Mouse (Mus musculus) cerebellum, adult 9-11 months (tissue): ENCODE measurements at regions not wholly inside any gene's neighbourhood (a gene's known extent, or its start where the extent isn't known, plus 50 kb on each side); places are given as distances from the start of the nearest gene placed in this dataset.
"Not testable (repeated sequence)": the region's sequence is repeated elsewhere in the genome, so short reads cannot be mapped to it uniquely, and the experiment has no call there.

Source experiments
- DNase-seq: peaks from one replicate; pipeline ENCODE4 v3.0.0; 2022

DNA sequence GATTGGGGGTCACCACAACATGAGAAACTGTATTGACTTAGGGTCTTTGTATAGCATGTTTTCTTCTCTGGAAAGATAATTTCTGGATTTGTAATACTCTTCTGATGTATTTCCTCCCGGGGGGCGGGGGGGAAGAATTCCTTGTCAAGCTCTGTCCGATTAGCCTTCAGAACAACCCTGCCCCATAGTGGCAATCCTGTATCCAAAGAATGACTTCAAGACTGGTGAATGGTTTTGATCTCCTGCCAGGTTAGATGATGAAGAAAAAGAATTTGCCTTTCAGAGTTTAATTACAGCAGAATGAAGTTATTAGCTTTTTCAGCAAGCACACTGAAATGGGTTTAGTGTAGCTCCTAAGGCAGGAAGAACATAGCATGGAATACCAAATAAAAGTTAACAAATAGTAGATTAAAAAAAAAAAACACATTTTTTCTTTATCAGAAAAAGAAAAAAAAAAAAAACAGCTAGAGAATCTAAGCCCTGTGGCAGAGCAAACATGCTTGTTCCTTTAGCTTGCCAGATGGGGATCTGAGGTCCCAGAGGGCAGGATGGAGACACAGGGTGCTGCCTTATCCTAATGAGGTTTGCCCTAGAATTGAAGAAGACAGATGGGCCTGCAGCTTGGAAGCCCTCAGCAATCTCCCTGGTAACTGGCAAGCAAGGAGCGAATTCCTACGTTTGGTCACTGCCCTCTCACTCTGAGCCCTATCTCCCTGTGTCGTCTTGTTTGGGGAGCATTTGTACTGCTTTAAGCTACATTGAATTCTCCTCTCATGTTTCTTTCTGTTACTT, 280.9 kb upstream of the Gm9972 start:
- peak; percentile 98 for DNase-seq

DNA sequence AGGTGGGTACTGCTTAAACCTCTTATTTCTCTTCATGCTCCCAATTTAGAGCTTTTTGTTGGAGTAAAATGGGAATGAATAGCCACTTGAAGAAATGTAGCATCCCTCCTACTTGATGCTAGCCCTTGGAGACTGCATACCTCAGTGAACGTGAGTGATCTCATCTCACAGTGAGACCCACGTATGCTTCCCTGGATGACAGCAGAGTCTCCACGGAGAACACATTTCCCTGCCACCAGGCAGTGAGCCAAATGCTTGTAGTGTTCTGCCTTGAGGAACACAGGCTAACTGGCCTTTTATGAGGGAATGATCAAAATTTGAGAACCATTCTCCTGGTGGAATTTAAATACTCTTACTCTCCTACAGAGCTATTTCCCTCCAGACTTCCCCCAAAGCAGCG, 280.1 kb upstream of the Gm9972 start:
- peak; percentile 96 for DNase-seq

DNA sequence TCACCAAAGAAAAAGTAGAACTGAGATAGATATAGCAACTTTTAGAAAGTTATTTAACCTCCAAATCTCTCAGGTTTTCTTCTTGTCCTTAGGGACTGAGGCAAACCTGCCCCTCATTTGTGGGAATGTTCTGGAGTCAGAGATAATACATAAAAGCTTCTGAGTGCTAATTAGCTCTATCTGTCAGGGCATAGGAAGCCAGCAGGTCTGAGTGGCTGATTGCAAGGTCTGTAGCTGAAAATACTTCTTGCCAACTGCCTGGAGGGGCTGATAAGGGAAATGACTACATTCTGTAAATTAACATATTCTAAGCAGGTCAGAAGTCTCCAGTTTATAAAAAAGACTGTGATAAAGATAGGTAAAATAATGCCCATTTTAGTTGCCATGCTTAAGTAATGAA, 270.3 kb upstream of the Gm9972 start:
- DNase-seq = no peak

DNA sequence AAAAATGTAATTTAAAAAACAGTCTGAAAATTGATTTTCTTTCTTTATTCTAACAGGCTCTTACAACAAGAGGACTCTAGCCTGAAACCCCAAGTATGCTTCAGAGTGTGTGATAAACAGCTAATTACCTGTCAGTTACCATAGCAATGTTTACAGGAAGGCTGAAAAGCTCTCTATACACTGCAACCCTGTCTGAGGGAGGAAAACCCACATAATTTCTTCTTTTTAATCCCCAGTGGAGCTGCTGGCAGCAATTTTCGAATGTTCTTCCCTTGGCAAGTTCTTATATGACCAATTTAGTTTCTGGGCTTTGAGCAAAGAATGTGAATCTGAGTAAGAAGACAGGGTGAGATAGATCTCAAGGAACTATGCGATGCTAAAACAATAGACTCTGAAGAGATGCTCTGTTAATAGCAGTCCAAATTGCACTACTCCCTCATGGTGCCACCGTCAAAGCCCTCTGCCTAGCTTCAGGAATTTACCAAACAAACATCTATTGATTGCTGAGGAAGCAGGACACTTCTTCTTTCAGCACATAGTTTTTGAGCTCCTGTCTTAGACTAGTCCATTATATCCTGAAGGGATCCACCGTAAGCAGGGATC, 260.4 kb upstream of the Gm9972 start:
- DNase-seq = no peak

DNA sequence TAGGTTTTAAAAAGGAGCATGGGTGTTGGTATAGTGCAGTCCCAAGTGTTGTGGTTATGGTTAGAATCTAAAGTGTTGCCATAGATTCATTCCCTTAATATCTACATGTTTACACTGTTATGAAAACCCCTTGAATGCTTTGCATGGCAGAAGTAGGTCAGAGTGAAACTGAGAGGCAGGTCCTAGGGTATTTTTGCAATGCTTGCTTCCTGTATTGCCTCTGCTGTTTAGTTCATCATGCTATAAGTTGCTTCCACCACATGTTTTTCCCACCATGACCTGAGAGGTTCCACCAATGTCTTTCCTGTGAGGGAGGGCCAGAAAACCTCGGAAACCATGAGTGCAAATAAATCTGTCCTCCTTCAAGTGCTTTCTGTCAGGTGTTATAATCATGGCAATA, 224.1 kb upstream of the Gm9972 start:
- DNase-seq = no peak

DNA sequence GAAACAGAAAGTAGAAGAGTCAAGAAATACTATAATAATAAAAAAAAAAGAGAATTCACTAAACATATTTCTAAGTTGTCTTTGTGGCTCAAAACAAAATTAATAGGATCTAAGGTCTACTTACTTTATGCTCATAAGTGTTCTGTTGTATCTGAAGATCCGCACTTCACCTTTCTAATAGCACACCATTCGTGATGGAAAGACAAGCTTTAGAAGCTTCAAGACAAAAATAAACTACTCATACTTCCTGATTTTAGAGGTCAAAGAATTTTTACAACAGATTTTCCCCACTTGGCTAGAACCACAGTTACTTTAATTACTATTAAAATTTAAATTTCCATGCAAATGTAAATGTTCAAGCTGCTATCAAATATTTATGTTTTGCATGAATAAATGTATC, 219.8 kb upstream of the Gm9972 start:
- DNase-seq = no peak

DNA sequence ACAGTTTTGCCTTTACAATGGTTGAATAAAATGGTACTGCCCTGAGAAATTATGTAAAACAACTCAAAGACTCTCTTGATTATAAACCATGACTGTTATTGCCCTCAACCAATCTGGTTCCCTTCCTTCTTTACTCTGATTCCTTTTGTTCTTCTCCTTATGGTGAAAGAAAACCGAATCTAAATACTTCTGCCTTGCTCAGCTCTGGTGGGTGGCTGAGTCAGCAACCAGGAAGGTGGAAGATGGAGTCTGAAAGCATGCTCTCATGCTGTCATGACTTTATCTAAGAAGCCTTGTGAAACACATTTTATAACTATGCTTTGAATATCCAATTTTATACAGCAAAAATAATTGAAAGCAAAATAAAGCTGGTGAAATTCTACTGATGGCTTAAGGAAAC, 212.7 kb upstream of the Gm9972 start:
- no peak for DNase-seq

DNA sequence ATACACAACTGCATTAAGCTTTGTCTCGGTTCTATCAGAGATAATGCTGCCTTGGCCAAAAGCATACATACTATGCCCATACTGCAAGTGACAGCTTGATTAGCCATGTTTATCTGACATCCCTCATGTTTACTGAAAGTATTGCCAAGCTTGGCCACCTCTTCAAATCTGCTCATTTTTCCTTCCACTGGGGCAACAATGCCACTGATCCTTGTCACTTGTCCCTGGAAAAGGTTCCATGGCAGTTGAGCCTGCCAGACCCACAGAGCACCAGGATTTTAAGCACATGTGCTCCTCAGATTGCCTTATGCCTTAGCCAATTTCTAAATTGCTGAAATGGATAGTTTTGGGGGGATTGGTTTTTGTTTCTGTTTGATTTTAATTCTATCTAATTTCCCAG, 189.8 kb upstream of the Gm9972 start:
- peak; percentile 79 for DNase-seq

DNA sequence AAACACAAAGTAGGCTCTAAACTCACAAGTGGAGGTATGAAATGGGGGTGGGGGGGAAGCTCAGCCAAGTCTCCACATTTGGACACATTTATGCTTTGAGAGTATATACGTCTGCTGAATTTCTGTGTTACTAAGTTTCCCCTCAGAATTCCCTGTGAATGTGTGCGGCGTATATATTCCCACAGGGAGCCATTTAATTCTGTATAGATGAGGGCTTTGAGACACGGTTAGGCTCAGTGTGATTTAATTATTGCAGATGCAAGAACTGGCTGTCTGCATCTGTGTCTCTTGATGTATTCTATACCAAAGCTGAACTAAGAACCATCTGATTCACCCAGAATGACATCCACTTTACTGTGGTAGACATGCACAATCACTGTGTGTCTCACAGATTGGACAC, 181.1 kb upstream of the Gm9972 start:
- no peak for DNase-seq

DNA sequence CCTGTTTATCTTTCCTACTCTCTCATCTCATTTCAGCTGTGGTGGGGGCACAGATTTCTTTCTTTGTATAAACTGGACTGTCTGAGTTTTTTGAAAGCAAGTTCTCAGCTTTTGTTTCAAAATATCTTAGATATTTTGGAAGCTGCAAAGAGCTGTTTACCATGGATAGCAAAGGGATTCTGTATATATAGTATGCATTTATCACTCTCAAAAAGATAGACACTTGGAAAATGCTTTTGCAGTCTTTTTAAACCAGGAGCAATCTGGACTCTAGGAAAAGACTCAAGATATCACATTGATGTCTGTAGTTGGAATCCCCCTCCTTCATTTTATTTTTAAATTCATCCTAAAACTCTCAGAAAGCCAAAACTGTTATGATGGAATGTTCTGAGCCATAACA, 177.9 kb upstream of the Gm9972 start:
- DNase-seq = no peak

DNA sequence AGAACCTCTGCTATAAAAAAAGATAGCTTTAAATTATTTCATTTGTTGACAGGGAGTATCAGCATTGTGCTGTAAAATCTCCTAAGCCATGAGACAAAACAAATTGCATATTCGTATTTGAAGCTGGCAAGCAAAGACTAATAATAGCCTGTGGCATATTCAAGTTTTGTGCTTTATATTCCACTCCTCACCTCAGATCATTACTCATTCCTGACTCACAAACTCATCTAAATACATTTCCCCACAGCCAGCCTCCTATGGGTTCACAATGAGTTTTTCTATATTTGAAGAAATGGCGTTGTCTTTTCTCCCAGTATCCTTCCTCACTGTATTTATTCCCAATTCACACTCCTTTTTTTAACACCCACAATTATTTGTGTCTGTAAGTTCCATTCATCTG, 161.5 kb upstream of the Gm9972 start:
- DNase-seq = no peak

DNA sequence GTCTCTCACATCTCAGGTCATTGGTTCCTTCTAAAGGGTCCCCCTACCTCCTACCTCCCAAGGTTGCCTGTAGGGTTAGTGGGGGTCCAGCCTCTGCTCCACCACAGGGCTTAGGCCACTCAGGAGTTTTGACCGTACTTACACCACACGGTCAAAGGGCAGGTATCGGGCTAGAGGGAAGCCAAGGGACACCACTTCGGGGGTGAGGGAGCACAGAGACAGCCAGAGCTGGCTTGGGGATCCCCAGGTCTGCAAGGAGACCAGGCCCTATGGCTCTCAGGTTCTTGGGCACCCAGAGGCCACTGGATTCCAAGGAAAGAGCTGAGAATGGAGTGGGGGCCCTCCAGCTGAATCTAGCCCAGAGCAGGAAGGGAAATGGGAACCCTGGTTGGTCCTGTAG, 135.5 kb upstream of the Gm9972 start:
- no peak for DNase-seq

DNA sequence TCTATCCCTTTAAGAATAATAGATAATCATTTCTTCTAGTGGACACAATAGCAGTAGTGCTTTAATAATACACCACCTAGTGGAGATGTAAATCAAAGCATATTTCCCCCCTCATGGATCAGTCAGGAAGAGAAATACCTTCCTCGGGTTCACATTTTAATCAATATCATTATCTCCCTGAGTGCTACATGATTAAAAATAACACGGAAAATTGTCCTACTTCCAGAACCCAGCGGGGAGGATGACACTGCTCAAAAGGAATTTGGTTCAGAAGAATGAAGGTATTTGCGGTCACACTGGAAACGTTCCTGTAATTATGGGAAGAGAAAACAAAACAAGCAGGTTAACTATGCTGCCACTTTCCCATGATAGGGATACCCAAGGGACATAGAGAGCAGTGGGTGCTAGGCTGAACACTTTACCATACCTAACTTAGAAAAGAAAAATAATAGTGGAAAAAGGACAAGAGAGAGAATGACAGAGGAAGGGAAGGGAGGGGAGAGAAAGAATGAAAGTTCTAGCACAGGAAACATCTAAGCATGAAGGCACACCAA, 132.0 kb upstream of the Gm9972 start:
- DNase-seq = peak; percentile 81

DNA sequence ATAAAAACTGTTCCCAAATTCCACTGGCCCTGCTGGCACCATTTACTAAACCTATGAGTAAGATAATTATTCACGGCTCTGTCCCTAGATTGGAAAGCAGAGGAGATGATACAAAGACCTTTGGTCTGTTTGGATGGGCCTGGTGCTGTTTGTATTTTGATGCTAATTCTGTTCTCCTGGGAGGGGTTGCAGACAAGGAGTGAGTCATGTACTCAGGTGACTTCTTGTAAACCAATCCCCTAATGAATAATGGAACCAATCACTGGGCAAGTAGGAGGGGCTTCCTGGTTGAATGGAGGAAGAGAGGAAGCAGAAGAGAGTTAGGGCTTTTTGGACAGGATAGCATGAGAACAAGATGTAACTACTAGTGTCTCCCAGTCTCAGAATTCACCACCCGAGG, 130.0 kb upstream of the Gm9972 start:
- no peak for DNase-seq

DNA sequence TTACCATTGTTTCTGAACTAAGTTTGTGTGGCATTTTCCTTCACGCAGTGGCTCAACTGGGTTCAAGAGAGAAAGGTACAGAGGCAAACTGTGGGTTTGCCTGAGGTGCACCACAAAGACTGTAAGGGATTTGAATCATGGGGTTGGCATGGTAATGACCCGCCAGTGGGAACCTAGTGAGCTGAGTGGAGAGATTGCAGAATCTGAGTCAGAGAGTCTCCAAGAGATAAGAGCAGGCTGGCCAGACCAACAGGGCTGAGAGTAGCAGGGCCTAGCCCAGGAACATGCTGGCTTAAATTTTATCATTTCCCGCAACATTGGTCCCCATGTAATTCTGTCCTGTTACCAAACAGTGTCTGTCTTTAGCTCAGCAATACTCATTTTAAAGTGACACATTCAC, 129.5 kb upstream of the Gm9972 start:
- DNase-seq = no peak

DNA sequence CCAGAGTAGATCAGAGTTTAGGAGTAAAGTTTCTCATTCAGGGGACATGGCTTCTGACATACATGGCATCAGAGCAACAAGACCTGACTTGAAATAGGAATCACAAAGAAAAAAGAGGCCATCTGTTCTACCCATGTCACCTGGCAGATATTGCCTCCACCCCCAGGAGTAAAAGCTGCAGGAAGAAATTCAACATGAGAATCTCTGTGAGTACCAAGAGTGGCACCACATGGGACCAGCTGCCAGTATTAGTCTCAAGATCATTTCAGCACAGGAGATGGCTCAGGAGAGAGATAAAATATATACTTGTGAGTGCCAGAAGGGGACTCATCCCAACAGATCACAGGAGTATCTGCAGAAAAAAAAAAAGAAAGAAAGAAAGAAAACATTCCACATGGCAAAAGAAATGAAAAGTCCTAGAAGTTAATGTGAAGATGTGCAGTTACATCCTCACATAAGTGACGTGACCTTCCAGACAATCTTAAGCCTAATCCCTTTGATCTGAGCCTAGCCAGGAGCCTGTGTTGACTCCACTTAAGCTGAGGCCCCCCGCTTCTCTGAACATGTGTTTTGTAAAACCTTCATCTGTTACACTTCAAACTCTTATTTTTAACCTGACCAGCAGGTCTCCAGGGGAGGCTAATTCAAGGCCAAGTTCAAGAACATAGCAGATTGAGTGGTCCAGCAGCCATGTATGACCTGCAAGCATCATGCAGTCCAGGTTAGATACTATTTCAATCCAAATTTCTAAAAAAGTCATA, 118.9 kb upstream of the Gm9972 start:
- peak; percentile 87 for DNase-seq

DNA sequence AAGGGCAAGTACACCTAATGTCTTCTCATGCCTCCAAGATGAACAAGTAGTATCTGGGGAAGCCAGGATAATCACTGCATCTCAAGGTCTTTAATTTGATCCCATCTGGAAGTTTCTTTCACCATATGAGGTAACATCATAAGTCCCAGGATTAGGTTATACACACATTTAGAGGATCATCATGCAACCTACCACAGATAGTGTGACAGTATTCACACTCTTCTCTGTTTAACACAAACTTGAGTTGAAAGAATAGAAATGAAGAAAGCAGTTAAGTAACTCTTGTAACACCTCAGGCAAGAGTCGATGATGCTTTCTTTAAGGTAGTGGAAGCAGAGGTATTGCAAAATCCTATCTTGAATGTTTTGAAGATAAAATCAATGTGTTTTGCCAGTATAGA, 116.3 kb upstream of the Gm9972 start:
- no peak for DNase-seq

DNA sequence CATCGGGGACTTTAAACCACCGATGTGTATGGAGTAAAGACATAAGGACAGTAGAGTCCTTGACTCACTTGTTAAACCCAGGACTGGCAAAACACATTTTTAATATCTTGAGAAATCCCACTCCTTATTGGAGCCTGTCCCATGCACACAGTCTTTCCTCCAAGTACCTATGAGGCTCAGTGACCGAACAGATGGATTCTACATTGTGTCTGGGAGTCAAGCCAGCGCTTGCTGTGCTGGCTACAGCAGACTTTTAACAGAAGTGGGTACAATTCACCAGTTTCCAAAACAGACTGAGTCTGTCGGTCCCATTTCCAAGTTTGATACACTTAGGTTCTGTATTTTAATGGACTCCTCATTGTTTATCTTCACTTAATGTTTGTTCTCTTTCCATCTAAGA, 108.4 kb upstream of the Gm9972 start:
- peak; percentile 96 for DNase-seq

DNA sequence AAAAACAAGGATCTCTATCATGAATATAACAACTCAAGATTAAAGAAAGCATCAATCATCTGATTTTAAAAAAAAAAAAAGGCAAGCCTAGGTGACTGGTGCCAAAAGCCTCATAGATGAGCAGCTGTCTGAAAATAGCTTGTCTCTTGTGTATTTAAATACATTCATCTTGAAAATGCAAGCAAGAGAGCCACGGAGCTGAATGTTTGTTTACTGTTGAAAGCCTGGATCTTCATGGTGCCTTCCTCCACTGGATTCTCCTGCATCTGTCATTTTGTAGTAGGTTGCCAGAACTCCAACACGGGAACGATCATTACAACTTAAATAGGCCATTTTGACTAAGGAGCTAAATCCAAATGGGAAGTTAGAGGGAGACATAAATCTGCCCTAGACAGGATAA, 106.6 kb upstream of the Gm9972 start:
- peak; percentile 51 for DNase-seq

DNA sequence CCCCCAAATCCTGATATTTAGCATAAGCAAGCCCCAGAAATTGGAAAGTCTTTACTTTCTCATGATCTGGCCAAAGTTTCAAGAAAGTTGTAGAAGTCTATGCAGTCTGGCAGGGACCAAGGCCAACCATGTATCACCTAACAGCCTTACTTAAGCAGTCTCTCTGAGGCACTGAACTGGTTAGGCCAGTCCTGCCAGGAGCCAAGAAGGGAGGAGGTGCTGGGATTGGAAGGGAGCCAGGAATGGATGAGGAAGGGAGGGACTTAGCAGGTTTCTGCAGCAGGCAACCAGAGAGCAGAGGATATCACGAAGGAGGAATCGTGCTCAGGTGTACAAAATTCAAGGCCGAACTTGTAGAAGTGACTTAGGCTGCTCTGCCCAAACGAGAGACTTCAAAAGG, 96.3 kb upstream of the Gm9972 start:
- not testable (repeated sequence) for DNase-seq

DNA sequence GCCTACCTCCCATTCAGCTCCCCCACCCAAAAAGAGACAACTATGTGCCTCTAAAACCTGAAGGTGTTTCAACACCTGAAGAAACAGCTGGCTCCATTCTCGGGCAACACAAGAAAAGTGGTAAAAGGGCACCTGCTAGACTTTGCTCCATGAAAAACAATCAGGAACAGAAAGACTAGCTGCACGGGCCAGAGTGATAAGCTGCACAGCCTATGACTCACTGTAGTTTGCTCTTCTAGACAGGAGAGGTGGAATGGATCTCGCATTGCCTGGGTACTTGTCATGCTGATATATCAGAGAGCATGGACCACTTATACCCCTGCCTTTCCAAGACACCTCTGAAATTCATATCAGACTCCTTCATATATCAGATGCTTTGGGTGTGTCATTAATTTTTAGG, 94.0 kb upstream of the Gm9972 start:
- DNase-seq = no peak

DNA sequence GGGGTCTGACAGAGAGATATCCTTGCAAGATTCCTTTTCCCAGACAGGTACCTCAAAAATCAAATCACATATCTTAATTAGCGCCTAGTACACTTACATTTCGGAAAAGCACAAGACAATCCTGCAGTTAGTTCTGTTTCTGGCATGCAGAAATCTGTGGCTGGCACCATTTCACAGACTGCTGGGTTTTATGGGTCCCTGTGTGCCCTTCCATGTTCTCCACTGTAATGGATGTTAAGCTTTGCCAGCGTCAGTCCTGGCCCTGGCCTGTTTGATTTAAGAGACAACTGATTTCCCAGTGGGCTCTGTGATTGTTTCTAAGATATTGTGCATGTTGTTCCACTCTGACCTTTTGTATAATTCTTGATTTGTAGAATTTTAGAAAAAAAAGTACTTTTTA, 93.3 kb upstream of the Gm9972 start:
- DNase-seq = peak; percentile 42

DNA sequence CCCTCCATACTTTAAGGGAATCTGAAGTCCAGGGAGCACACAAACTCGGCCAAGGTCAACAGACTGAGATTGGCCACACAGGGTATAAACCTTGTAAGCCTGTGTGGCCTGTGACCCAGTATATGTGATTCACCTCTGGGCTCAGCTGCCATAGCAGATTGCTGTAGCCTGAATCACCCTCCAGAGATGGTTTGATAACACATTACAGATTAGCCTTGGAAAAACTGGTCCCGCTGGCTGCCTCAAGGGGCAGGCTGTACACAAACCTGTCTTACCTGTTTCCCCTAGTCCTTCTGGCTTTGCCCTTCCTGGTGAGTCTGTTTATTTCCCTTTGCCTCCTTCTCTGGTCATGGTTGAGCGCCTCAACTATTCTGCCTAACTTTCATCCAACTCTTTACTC, 91.0 kb upstream of the Gm9972 start:
- no peak for DNase-seq

DNA sequence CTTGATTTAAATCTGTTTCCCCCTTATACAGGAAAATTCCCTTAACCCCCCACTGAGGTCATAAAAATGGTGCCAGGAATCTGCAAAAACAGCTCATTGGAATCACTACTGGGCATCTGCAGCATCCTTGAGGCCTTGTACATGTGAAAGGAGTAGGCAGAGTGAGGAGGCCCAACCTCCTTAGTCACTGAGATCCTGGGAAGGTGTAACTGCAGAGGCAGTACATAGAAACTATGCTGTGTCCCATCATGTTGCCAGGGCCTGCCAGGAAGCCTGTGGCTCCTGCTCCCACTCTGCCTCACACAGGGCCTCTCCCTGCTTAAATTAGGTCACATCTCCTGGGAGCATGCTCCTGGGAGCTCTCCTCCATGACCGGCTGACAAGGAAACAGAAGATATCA, 85.7 kb upstream of the Gm9972 start:
- peak; percentile 26 for DNase-seq
